Mouse (Mus musculus) layer of hippocampus, adult 18-20 months (tissue): ENCODE measurements around the gene Fgf12. TPM values are rescaled to one million over a fixed set of nuclear protein-coding genes. Genes with fewer than 3 reads are reported as not detected.

Experiments used
- DNase-seq, 2 experiments: peaks; one replicate each; pipeline ENCODE4 v3.0.0; 2022; ENCODE audit warnings: low spot score in 2 of 2
- total RNA-seq, 2 experiments: library from RNA; stranded (reverse); gene quantifications; 2 replicates each; pipeline ENCODE4 v1.2.3; 2021

Fgf12 gene
- total RNA-seq, 2 experiments from 2014 or later, result 140 to 146 TPM

- no peak for DNase-seq
These were observed 127.2 kb downstream of the Fgf12 start for GRCm38 (mm10) chr16:28625689-28626088.

GRCm38 (mm10) chr16:28614412-28614811 is 138.5 kb downstream of the Fgf12 start:
- no peak for DNase-seq

- DNase-seq, result peak in 1 of 2 experiments; percentile 67
These were observed 141.9 kb downstream of the Fgf12 start for GRCm38 (mm10) chr16:28610940-28611339.

- DNase-seq, result no peak
These were observed 149.7 kb downstream of the Fgf12 start for GRCm38 (mm10) chr16:28603155-28603554.

- no peak for DNase-seq
These were observed 151.1 kb downstream of the Fgf12 start for GRCm38 (mm10) chr16:28601723-28602122.

- DNase-seq, result peak; percentile 73 to 81
These were observed 156.8 kb downstream of the Fgf12 start for GRCm38 (mm10) chr16:28596112-28596511.

DNA sequence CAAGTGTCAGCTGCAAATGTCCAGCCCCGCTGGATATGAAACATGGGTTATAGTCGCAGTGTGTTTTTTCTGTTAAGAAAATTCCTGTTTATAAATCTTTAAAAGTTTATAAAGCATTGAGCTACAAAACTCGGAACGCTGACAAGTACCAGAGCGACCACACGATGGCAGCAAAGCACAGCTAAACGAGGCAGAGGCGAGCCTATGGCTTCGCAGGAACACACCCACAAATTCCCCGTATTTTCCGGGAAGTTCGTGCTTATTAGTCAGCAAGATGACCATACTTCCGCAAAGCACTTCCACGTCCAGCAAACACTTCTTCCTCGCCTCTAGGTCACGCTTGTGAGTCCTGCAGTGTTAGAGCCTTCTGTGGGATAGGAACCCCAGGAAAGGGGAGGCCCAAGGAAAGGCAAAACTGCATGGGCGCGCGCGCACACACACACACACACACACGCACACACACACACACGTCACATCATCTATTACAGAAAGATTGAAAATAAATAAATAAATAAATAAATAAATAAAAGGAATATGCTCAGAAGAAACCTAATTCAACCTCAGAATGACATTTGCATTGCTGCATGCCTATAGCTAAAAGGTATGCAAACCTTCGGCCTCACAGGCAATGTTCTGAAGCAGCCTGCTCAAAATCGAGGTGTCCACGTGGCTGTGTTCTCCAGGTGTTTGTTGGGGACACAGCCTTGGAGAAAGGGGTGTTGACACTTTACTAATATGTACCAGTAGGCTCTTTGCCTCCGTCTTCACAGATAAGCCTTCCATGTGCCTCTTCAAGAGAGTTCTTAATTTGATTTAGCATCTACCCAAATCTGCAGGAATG is 159.6 kb downstream of the Fgf12 start:
- peak; percentile 62 to 86 for DNase-seq

GRCm38 (mm10) chr16:28592466-28592865 is 160.4 kb downstream of the Fgf12 start:
- no peak for DNase-seq

DNA sequence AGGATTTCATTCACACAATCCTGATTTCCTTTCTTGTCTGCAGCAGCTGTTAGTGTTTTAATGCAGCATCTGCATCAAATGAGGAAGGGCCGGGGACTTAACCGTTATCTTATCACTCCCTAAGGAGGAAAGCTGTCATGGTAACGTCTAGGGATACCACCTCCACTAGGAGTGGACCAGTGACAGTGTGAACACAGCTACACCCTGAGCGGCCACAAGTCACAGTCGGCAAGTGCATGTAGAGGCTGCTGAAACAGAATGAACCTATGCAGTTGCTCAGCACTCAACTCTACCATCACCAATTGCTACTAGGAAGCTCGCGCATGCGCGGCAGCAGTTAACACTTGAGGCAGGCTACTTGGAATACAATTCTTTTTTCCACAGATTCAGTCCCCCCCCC is 161.3 kb downstream of the Fgf12 start:
- DNase-seq, result no peak

DNA sequence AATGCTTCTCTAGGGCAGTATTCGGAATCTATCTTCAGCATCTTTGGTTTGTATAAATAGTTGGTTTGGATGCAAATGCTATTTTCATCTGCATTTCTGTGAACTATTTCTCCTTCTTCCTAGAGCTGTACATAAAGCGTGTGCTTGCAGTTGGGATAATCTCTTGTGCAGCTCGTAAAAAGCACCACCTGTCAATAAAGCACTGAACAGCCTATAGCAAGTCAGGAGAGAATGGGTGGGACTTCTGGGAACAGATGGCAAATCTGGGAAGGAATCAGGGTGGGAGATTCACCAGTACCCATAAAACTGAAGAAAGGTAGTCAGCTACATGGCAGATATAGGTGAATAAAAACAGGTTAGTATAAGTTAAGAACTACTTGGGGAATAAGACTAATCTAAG is 180.7 kb downstream of the Fgf12 start:
- DNase-seq, result no peak

DNA sequence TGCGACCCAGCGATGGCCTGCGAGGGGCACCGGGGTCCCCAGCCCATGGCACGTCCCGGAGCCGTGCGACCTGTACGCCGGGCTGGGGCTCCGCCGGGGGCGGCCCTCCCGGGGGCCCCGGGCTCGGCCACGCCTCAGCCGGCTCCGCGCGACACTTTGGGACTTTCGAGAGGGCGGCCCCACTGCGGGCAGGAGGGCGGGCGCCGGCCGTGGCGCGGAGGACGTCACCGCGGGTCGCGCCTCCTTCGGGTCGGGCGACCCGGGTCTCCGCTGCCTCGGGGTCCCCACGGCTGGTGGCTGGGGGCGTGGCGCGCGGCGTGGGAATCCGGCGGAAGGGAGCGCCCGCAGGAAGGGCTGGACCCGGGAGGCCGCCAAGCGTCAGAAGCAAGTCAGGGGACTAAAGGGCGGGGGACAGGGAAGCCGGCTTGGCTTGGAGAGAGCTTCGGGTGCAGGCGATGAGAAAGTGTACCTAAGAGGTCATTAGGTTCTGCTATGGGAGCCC is 188.1 kb downstream of the Fgf12 start:
- DNase-seq, result no peak

GRCm38 (mm10) chr16:28564075-28564715 is 188.7 kb downstream of the Fgf12 start:
- DNase-seq, result no peak

GRCm38 (mm10) chr16:28562847-28563246 is 190.0 kb downstream of the Fgf12 start:
- DNase-seq, result peak in 1 of 2 experiments; percentile 35

DNA sequence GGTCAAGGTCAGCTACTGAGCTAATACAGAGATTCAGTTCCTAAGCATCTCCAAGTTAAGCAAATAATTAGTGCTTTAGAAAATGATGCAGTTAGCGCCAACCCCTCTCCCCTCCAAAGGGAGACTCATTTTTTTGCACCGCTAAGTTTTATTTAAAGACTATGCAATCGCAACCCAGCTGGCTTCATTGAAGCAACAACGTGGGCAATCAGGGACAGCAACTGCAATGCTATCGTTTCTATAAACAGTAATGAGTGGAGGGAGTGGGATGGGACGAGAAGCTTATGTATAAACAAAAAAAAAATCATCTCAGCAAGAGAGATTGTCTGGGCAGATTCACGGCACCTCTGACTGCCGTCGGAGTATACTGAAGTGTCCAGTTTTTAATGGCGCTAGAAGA is 197.6 kb downstream of the Fgf12 start:
- peak in 1 of 2 experiments; percentile 21 for DNase-seq

DNA sequence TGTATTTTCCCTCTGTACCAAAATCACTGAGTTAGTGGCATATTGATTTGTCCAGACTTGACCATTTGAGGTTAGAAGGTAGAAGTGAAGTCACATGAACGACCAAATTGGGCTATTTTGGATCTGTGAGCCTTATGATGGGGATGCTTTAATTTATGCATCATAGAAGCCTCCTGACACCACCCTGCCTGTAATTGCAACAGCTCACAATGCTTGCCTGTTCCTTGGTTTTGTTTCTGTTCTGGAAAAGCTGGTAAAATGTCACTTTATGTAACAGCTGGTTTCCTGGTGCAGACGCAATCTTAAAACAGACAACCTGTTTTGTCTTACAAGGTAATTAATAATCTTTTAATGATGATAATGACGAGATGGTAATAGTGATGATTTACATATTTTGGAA is 213.4 kb downstream of the Fgf12 start:
- DNase-seq, result no peak

DNA sequence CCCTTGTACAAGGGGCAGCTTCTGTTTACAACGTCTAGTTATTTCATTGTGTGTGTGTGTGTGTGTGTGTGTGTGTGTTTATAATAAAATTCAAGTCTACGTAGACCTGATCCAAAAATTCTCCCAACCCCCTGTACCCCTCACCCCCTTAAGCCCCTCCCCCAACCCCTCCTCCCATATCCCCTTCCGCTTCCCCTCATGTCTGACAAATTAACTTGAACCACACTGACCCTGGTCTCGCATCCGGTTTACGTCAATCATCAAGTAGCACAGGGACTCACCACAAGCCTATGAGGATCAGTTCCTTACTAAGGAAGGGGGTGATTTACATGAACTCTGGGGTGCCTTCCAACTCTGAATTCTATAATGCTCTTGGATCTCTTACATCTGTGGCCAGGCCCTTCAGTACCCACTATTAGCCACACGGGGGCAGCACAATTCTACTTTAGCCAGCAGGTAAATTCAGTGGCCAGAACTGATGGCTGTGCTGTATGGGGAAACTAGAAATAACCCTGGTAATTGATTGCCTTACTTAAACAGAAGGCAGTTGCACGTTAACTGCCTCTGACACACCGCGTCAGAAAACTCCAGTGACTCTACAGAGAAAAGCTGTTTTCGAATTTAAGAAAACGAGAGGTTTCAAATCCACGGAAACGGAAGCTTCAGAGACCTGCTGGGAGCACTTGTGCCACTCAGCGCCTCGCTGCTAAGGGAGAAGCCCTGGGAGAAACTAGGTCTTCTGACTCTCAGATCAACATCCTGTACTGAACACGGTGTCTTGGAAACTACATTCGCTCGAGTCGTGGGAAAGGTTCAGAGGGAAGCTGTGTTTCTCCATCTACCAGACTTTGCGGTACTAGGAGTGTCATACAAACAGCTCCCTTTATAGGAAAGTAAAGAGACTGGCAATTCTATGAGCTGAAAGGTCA is 235.0 kb downstream of the Fgf12 start:
- DNase-seq, result peak; percentile 71 to 90

DNA sequence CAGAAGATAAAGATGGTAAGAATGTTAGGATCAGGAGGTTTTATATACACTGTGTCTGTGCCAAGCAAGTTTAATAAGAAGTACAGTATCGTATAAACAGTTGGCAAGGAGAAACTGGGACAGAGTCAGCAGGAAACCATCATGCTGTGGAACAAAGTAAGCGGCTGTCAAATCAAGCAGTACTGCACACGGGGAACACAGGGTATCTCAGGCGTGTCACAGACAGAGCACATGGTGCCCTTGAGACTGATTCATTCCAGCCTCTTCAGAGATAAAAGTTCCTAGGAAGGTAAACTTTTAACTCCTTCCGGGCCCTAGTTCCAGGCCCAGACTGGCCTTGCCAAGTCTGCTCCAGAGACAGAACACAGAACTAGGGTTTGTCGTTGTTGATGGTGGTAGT is 240.4 kb downstream of the Fgf12 start:
- no peak for DNase-seq

DNA sequence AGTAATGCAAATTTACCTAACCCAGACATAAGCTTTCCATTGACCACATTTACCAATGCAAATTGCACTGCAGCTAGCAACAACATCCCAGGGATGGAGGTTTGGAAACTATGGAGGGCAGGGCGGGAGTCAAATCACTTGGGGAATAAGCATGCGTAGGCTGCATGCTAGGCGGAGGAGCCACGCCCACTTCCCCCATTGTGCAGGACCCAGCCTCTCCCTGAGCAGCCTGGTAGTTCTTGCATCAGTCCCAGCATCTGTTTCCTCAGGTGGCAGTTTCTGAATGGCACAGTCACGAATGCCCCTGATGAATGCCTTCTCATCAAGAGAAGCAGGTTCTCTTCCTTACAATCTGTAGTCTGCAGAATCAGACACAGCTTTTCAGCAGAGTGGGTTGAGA is 241.5 kb downstream of the Fgf12 start:
- DNase-seq, result no peak

DNA sequence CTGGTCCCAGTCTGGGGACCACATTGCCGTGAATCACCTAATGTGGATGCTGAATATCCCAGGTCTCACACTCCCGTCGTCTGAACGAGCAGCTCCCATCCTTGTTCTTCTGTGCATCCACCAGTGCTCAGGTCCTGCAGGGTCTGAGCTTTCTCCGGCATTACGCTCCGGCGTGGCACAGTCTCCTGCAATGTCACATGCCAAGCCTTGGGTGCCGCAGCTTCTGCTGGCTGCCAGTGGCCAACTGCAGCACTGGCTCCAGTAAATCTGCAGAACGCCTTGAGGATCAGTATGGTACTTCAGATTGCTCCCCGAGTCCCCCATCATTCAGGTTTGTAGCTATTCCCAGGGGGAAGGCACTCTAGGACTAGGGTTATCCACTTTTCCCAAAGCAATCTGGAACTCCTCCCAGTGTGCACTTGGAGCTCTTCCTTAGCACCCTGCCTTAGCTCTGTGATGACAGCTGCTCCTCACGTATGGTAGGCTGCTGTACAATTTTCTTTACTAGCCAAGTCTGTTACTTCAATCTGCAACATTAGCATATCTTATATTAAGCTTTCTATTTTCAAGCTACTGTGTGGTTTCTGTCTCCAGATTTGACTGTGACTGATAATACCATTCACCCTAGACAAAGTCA is 254.8 kb downstream of the Fgf12 start:
- peak; percentile 47 to 77 for DNase-seq

DNA sequence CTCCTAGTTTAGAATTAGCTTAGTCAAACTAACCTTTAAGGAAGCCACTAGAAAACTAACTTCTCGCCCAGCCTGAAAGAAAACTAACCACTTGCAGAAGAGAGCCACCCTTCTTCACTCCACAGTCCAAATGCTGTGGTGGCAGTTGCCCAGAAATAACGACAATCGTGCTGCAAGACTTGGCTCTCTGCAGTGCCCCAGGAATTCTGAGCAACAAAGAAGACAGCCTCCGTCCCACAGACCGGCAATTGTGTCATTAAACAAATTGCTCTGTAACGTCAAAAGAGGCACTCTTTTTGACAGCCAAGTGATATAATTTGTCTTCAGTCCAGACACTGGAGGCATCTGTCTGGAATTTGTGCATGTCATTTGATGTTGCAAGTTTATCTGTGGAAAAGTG is 261.2 kb downstream of the Fgf12 start:
- DNase-seq, result peak in 1 of 2 experiments; percentile 34

DNA sequence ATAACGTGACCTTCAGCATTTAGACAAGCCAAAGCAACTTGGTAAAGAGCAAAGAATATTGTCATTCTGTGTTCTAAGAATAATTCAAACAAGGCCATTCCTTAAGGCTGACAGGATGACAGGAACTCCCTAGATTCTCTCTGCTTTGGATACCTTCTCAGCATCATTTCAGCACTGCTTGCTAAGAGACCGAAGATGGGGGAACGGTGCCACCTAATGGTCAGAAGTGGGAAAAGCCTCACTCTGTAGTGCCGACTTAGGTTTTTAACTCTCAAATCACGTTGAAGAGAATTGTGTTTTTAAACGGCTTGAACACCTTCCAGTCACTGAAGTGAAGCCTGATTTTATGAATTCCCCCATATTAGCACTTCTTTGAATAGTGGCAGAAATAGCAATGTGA is 262.4 kb downstream of the Fgf12 start:
- peak; percentile 61 to 89 for DNase-seq
